Mouse (Mus musculus) lung, adult 18-20 months (tissue): ENCODE results near the gene Kif18a.

Source experiments
- DNase-seq, 2 experiments: peaks; one replicate each; pipeline ENCODE4 v3.0.0; 2022; ENCODE audit warnings: mixed read lengths in 2 of 2

The Kif18a gene

GRCm38 (mm10) chr2:109280600-109281340, at the start of gene Kif18a, which contains the start of gene Mettl15:
TSS of gene Kif18a (plus strand) at chr2:109280738.
TSS of gene Mettl15 (minus strand) at chr2:109280748.
- peak; percentile 96 for DNase-seq

- no peak for DNase-seq
Observed at GRCm38 (mm10) chr2:109233876-109234275, 46.7 kb upstream of the Kif18a start.

DNA sequence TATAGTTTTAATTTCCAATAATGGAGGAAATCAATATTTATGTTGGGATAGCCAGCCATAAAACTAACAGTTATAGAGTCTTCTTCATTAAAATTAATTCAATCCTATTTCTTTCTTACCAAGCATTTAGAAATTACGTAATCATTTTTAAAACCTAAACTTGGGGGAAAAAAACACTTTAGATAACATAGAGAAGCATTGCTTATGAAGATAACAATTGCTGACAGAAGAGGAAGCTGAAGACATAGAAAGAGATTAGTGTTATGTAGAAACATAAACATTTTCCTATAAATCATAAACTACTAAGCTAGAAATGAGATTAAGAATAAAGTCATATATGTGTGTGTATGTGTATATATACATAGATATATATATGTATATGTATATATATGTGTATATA, 44.8 kb upstream of the Kif18a start:
- DNase-seq = no peak

GRCm38 (mm10) chr2:109241947-109242346, 38.6 kb upstream of the Kif18a start:
- DNase-seq = no peak

DNA sequence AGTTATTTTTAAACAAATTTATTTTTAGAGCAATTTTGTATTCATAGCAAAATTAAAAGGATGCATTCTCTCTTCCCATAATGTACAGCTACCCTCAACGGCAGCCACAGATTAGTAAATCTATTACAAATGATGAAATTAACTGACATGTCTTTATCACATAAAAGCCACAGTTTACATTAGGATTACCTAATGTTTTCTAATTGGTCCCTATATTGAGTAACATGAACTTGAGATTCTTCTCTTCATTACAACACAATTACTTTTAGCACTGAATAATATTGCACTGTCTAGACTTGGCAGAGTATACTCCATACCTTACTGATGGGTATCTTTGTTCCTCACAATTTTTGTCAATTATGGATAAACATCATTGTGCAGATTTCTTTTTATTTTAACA, 17.8 kb upstream of the Kif18a start:
- no peak for DNase-seq

DNA sequence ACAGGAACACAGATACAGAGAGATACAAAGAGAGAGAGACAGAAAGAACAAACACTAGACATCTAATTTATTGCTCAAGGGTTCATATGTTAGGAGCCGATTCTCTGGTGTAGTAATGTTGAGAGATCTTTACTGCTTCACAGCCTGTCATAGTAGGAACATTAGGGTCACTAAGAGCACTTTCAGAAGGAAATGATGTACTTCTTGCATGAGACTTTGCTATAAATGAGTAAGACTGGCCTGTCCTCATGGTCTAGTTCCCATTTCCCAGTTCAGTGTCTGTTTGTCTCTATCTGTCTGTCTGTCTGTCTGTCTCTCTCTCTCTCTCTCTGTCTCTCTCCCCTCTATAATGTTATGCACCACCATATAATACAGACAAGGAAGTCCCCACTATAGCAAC, 7.4 kb upstream of the Kif18a start:
- no peak for DNase-seq

GRCm38 (mm10) chr2:109277593-109277992, 2.9 kb upstream of the Kif18a start:
- no peak for DNase-seq

GRCm38 (mm10) chr2:109278036-109278435, 2.5 kb upstream of the Kif18a start:
- peak; percentile 44 to 61 for DNase-seq

DNA sequence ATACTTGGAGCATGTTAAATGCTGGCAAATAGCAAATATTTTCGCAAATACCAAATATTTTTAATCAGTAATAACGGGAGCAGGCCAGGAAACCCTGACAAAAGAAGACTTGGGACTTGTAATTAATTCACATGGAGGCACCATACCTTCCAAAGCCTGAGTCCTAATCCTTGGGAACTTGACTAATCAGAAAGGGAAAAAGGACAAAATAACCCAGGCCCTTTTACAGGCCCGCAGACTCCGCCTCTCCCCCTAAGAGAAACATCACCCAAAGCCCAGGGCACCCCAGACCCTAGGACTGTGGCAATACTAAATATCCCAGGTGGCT, 302 bp upstream of the Kif18a start:
- no peak for DNase-seq

DNA sequence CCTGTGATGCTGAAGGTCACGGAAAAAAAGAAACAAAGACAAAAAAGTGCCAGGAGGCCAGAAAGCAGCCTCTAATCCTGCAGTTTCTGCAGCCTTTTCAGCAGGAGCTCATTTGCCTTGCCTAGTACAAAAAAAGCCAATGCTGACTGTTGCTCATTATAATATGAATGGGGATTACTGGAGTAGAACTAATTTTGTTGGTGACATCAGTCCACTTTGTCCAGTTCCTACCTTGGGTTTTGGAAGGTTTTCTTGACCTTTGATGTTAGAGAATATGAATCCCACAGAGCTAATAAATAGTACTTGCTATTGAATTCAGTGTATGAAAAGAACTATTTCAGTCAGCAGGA, 778 bp downstream of the Kif18a start:
- no peak for DNase-seq

DNA sequence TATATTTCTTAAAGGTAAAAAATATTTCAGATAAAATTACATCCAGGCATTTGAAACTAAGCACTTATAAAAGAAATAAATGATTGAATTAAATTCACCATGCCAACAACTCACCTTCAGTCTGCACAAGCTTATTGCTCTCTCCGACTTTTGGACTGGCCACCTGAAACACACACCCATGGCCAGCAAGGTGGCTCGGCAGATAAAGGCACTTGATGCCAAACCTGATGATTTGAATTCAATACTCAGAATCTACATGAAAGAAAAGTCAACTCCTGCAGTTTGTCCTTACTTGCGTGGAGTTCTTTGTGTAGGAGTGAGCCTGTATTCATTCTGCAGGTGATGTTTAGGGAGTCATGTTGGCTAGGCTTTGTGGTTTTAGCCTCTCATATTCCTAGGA, 3.6 kb downstream of the Kif18a start:
- DNase-seq = no peak

- DNase-seq = no peak
Observed at GRCm38 (mm10) chr2:109289327-109289726, 8.8 kb downstream of the Kif18a start.

- DNase-seq = no peak
Observed at GRCm38 (mm10) chr2:109296264-109296663, 15.7 kb downstream of the Kif18a start.

DNA sequence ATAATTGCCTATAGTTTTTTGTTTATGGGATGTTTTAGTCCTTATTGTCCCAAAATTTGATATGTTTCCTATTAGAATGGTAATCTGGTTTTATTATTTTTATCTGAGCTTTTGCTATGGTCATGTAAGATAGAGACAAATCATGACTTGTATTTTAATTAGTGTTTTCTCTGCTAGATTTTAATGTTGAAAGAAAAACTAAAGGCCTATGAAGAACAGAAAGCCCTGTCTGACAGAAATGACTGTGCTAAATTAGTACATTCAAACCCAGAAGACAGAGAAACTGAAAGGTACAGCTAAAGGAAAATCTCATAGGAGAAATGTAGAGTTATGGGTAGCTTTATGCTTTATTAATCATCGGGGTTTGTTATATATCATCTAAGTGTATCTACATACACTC, 17.6 kb downstream of the Kif18a start:
- no peak for DNase-seq

- DNase-seq = no peak
Observed at GRCm38 (mm10) chr2:109302234-109302633, 21.7 kb downstream of the Kif18a start.

DNA sequence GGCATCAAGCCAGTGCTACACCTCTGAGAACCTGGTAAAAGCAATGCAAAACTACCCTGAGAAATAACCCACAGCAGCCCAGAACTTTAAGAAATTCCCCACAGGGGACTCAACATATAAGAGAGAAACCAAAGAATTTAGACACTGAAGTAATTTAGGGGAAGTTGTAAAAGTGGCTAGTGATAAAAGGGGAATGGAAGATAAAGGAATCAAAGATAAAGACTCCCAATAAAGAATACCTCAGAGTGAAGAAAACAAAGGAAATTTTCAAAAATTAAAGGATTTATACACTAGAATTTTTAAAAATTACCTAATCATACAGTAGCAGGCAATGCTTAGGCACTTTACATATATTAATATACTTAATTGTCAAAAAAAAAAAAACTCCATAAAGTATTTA, 23.1 kb downstream of the Kif18a start:
- no peak for DNase-seq

- no peak for DNase-seq
Observed at GRCm38 (mm10) chr2:109311369-109311768, 30.8 kb downstream of the Kif18a start.

- no peak for DNase-seq
Observed at GRCm38 (mm10) chr2:109331807-109332206, 51.3 kb downstream of the Kif18a start.

- DNase-seq = no peak
Observed at GRCm38 (mm10) chr2:109334237-109334636, 53.7 kb downstream of the Kif18a start.

GRCm38 (mm10) chr2:109335765-109336164, 55.2 kb downstream of the Kif18a start:
- no peak for DNase-seq

DNA sequence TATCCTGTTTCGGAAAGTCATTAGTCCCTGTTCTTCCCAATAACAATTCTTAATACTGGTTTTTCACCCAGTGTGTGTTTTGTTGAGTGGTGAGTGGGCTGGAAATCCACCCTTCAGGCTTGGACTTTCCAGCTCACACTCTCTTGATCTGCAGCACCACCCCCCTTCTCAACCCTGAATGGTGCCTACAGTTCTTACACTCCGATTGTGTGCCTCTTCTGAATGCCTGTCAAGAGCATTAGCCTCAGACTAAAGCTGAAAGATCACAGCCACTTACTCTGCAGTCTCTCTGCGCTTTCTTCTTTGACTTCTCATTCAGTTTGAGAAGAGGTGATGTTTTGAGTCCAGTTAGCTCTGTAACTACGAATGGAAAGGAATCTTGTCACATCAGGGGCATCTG, 64.8 kb downstream of the Kif18a start:
- DNase-seq = no peak

DNA sequence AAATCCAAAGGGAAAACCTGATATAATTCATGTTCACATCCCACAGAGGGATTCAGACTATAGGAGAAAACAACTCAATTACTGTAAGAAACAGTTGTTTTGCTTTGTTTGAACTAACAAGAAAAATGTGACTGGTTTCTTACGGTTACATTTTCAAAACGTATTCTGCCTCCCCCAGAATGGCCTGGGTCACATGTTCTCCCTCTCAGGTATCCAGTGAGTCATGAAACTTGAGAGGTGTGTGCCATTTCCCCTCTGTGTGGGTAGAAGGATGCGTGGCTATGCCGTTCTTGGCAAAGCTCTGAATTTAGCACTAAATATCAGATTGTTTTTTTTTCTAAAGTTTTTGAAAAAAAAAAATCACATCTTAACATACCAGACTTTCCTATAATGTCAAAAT, 68.2 kb downstream of the Kif18a start:
- no peak for DNase-seq

- DNase-seq = no peak
Observed at GRCm38 (mm10) chr2:109358456-109359141, 78.1 kb downstream of the Kif18a start.

DNA sequence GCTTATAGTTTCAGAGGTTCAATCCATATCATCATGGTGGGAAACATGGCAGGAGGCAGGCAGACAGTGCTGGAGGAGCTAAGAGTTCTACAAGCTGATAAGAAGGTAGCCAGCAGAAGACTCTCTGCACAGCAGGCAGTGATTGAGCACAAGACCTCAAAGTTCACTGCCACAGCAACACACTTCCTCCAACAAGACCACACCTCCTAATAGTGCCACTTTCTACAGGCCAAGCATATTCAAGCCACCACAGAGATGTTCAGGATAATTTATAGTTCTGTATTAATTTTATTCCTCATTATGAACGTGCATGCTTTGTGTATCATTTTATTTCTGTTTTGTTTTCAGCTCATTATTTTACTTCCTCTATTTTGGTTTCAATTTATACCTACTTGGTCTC, 85.4 kb downstream of the Kif18a start:
- no peak for DNase-seq

- no peak for DNase-seq
Observed at GRCm38 (mm10) chr2:109374881-109375280, 94.3 kb downstream of the Kif18a start.
